Mouse (Mus musculus) heart, embryonic 15.5 days (tissue): ENCODE measurements around the gene Dnajc19. TPM values are rescaled to one million over a fixed set of nuclear protein-coding genes. Genes with fewer than 3 reads are reported as not detected.

ENCODE experiments used
- ATAC-seq: fragments of 200-750 bp; cut with Nextera tagmentation; replicated peaks from 2 replicates; pipeline ENCODE4 v1.8.0; 2017; ENCODE audit warnings: low read depth, moderate TSS enrichment; ENCODE audit not compliant: insufficient number of reproducible peaks, insufficient read depth, low FRiP score
- H3K27ac ChIP-seq: fragments of 300-500 bp; sonication (generic); 2 replicates; pipeline ENCODE4 v1.5.1; 2015; ENCODE audit warnings: mild to moderate bottlenecking, inconsistent platforms
- H3K27me3 ChIP-seq: fragments of 300-500 bp; sonication (generic); 2 replicates; pipeline ENCODE4 v1.6.1; 2015; ENCODE audit warnings: inconsistent platforms
- H3K36me3 ChIP-seq: fragments of 300-500 bp; sonication (generic); 2 replicates; pipeline ENCODE4 v1.6.1; 2015; ENCODE audit warnings: mild to moderate bottlenecking, inconsistent platforms
- H3K4me1 ChIP-seq: fragments of 300-500 bp; sonication (generic); replicated peaks from 2 replicates; pipeline ENCODE4 v1.6.1; 2015; ENCODE audit warnings: inconsistent platforms
- H3K4me2 ChIP-seq: fragments of 300-500 bp; sonication (generic); 2 replicates; pipeline ENCODE4 v1.6.1; 2015; ENCODE audit warnings: inconsistent platforms, mild to moderate bottlenecking, moderate library complexity
- H3K4me3 ChIP-seq: fragments of 300-500 bp; sonication (generic); 2 replicates; pipeline ENCODE4 v1.5.1; 2015; ENCODE audit warnings: mild to moderate bottlenecking, inconsistent platforms
- H3K9ac ChIP-seq: fragments of 300-500 bp; sonication (generic); 2 replicates; pipeline ENCODE4 v1.6.1; 2015; ENCODE audit warnings: mild to moderate bottlenecking, inconsistent platforms
- H3K9me3 ChIP-seq: fragments of 300-500 bp; sonication (generic); replicated peaks from 2 replicates; pipeline ENCODE4 v1.6.1; 2016; ENCODE audit warnings: inconsistent platforms
- WGBS: fragments of 180-500 bp; shearing (Covaris S2); methylation state at CpG from one replicate; pipeline ENCODE4 v1.1.7; 2015; ENCODE audit warnings: mixed read lengths; 5-methylcytosine and 5-hydroxymethylcytosine counted together
- polyA plus RNA-seq: library from polyadenylated mRNA; unstranded; fragments of >200 nt; fragmentation: Nextera tagmentation; extraction: Ambion mirVana; gene quantifications from 2 replicates; pipeline ENCODE4 v1.2.1, GENCODE M21; 2015

Dnajc19 gene
- 106 and 123 TPM in 2 replicates for polyA plus RNA-seq

DNA sequence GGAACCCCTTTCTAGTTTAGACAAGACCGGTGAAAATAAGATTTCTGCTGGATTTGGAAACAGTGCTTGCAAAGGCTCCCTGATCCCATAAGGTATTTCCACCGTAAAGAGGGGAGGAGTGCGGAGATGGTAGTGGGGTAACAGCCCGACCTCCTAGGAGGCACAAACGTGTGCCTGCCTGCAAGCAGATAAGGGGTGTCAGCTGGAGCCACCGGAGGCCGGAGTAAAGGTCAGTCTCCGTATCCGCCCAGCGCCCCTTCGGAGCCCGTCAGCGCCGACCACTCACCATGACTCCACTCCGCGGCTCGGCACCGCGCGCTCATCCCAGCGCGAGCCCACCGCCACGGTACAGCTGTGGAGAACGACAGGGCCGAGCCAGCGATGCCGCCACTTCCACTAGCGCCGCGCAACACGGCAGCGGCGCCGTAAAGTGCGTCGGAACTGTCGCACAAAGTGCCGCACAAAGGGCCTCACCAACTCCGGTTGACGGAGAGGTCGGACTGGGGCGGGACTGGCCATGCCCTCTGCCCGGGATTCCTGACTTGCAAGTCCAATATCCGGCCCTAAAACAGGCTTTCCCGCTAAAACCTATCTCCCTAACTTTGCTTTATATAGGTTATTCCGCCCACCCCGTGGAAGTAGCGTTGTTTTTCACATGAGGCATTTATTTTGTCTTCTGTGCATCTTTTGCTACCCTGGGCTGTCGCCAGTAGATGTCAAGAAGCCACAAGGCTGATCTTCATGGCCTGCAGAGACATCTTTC lies at the start of gene Dnajc19:
Dnajc19 (minus strand) TSS at position 422 of the 763 bp plus-strand sequence.
- Histone ChIP-seq H3K4me1 (peaks cover 19% of the 10 kb centered on the region), H3K36me3 (peaks cover 14% of the 10 kb centered on the region; the same call in 1 of the 2 replicates), H3K4me3 (peak within 1 kb of the TSS; percentile 80), H3K4me2 (peak within 1 kb of the TSS; percentile 66), H3K27ac (peak within 1 kb of the TSS; percentile 70), H3K9me3 (no peaks in the 10 kb centered on the region), H3K9ac (peak within 1 kb of the TSS; percentile 85), H3K27me3 (no peaks in the 10 kb centered on the region)
- ATAC-seq = peak; percentile 91
- under 1% methylated on average over 50 of the region's 50 CpGs for WGBS

DNA sequence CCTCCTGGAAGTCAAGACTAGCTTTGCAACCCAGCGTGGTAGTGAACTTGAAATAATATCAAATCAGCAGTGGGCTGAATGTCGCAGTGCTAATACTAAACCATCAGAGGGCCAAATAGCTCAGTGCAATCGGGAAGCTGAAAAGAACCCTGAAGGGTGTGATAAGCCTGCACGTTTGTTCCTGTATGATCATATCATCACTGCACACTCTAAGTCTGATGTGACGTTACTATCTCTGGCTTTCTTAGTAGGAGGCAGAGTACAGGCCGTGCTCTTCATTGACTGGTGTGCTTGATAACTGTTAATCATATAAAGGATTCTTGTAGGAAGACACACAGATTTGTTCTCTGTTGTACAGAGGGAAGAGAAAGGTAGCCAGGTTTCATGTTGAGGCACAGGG lies 48.8 kb upstream of the Dnajc19 start:
- no peaks in the 10 kb centered on the region for H3K9me3 ChIP-seq
- no peaks in the 10 kb centered on the region for H3K4me1 ChIP-seq
- ATAC-seq = no peak
- H3K4me2 ChIP-seq = no peak overlapping the region
- 53% methylated on average over 6 of the region's 6 CpGs for WGBS
- H3K27me3 ChIP-seq = no peaks in the 10 kb centered on the region
- H3K4me3 ChIP-seq = no peak overlapping the region
- no peaks in the 10 kb centered on the region for H3K36me3 ChIP-seq
- H3K9ac ChIP-seq = no peak overlapping the region
- no peak overlapping the region for H3K27ac ChIP-seq

DNA sequence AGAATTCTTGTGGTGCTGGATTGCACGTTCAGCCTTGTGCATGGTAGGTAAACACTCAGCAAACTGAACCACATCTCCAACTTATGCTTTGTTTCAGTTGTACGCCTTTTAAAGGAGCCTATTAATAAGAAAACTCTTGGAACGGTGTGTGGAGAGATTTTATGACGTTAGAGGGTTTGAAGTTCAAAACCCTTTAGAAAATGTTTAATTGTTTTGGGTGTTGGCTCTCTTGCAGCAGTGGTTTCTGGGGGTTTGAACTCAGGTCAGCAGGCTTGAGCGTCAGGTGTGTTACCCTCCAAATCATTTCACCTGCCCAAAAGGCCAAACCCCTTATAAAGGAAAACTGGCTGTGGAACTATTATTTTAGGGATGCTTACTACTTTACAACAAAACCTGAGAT lies 40.2 kb upstream of the Dnajc19 start:
- H3K4me1 ChIP-seq = no peaks in the 10 kb centered on the region
- no peak overlapping the region for H3K4me2 ChIP-seq
- 83% methylated on average over 5 of the region's 5 CpGs for WGBS
- H3K27ac ChIP-seq = no peak overlapping the region
- no peaks in the 10 kb centered on the region for H3K9me3 ChIP-seq
- H3K36me3 ChIP-seq = no peaks in the 10 kb centered on the region
- H3K4me3 ChIP-seq = no peak overlapping the region
- H3K27me3 ChIP-seq = no peaks in the 10 kb centered on the region
- H3K9ac ChIP-seq = no peak overlapping the region
- no peak for ATAC-seq

DNA sequence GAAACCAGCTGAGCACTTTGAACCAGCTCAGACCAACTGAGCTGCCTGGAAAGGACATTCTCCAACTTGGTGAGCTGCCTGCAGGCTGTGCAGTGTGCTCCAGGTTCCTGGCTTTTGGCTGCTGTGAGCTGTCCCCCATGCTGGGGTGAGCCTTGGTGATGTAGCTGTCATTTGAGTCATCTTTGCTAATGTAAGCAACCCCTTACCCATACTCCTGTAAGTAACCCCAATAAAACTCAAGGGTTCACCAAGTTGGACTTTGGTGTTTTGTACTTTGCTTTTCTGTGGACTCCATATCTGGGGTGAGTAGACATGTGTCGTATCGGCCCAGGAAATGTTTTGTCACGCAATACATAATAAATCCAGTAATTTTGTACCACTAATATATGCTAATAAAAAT lies 39.7 kb upstream of the Dnajc19 start:
- Histone ChIP-seq H3K27ac (no peak overlapping the region), H3K27me3 (no peaks in the 10 kb centered on the region), H3K4me3 (no peak overlapping the region), H3K9ac (no peak overlapping the region), H3K4me1 (no peaks in the 10 kb centered on the region), H3K36me3 (no peaks in the 10 kb centered on the region), H3K4me2 (no peak overlapping the region), H3K9me3 (no peaks in the 10 kb centered on the region)
- no peak for ATAC-seq
- 95% methylated on average over 3 of the region's 3 CpGs for WGBS

DNA sequence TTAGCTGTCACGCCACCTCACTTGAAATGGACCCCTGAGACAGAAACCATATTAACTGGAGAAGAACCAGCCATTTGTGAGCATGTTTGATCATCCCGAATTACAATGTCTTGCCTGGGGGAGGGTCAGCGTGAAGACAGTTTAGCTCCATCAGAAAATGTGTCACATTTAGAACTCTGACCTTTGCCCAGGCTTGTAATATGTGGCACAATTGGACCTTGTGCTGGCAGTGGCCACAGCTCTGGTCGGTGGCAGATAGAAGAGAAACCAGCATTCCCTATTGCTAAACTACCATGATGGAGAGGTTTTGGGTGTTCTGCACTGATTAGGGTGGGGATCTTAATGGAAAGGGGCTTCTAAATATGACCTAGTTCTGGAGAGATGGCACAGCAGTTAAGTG lies 38.7 kb upstream of the Dnajc19 start:
- H3K4me1 ChIP-seq = no peaks in the 10 kb centered on the region
- no peaks in the 10 kb centered on the region for H3K9me3 ChIP-seq
- no peak overlapping the region for H3K4me2 ChIP-seq
- H3K27me3 ChIP-seq = no peaks in the 10 kb centered on the region
- no peak overlapping the region for H3K9ac ChIP-seq
- WGBS = 75% methylated on average over 4 of the region's 4 CpGs
- H3K27ac ChIP-seq = no peak overlapping the region
- no peaks in the 10 kb centered on the region for H3K36me3 ChIP-seq
- ATAC-seq = no peak
- H3K4me3 ChIP-seq = no peak overlapping the region

DNA sequence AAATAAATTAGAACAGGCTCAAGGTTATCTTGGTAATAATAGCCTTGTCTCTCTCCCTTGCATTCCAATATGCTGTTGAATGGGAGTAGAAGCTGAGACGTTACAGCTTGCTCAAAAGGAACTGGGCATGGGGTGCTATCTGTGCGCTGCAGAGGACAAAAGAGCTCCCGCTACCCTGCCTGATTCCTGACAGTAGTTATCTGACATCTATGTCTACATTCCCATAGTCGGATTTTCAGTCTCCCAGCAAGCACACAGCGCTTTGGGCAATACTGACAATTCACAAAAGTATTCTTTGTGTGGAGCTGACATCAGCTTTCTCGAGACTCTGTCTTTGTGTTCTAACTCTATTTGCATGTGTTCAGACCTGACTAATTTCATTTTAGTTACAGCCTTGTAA lies 34.7 kb upstream of the Dnajc19 start:
- no peaks in the 10 kb centered on the region for H3K4me1 ChIP-seq
- no peak overlapping the region for H3K9ac ChIP-seq
- no peaks in the 10 kb centered on the region for H3K9me3 ChIP-seq
- ATAC-seq = no peak
- H3K36me3 ChIP-seq = no peaks in the 10 kb centered on the region
- no peak overlapping the region for H3K27ac ChIP-seq
- no peak overlapping the region for H3K4me3 ChIP-seq
- 41% methylated on average over 6 of the region's 6 CpGs for WGBS
- H3K4me2 ChIP-seq = no peak overlapping the region
- H3K27me3 ChIP-seq = no peaks in the 10 kb centered on the region

DNA sequence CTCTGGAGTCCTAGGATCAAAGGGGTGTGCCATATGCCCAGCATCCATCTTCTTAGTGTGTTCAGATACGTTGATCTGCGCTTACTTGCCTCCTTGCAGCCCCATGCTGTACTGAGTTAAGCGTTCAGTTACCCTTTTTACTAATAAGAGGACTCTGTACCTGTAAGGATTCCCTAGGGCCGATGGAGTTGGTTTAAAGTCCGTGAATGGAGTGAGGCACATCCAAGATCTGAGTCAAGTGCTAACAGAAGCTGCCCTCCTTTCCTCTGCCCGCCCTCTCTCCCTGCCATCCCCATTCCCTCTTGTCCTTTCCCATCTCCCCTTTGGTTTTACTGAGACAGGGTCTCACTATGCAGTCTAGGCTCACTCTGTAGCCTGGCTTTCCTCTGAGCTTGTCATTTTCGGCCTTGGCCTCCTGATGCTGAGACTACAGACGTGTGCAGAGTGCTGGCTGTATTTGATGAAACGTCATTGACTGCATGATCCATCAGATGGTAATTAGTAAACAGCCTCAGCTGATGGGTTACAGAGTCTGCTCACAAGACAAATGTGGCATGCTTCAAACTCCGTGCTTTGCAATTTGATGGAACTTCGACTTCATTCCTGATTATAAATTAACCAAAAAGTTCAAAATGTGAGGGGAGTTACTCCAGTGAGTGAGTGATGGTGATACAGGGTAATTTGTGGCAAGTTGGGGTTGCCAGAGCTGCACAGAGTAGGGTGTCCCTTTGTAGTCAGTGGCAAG lies 31.0 kb upstream of the Dnajc19 start:
- Histone ChIP-seq H3K4me3 (no peak overlapping the region), H3K27ac (no peak overlapping the region), H3K27me3 (peaks cover 1% of the 10 kb centered on the region; the same call in 1 of the 2 replicates), H3K36me3 (no peaks in the 10 kb centered on the region), H3K9me3 (no peaks in the 10 kb centered on the region), H3K4me1 (no peaks in the 10 kb centered on the region), H3K4me2 (no peak overlapping the region), H3K9ac (no peak overlapping the region)
- no peak for ATAC-seq
- 67% methylated on average over 11 of the region's 11 CpGs for WGBS

DNA sequence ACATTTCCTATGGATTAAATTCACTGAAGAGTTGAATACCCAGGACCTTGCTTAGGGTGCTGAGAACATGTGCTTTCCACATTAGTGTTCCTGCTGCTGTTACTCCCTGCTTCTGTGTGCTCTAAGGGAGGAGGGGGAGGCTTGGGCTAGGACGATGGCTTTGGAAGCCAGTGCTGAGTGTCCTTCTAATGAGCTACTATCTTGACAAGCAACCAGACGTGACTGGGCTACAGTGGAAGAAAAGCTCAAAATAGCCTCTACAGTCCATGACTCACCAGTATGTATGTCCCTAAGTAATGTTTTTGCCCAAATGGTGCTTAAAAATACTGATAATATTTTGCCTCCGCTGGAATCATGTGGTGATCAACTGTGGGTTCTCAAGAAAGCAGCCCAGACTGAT lies 26.5 kb upstream of the Dnajc19 start:
- H3K4me1 ChIP-seq = no peaks in the 10 kb centered on the region
- H3K27me3 ChIP-seq = peaks cover 11% of the 10 kb centered on the region
- H3K4me3 ChIP-seq = no peak overlapping the region
- H3K36me3 ChIP-seq = no peaks in the 10 kb centered on the region
- H3K27ac ChIP-seq = no peak overlapping the region
- no peaks in the 10 kb centered on the region for H3K9me3 ChIP-seq
- no peak overlapping the region for H3K4me2 ChIP-seq
- H3K9ac ChIP-seq = no peak overlapping the region
- 26% methylated on average over 3 of the region's 3 CpGs for WGBS
- no peak for ATAC-seq

DNA sequence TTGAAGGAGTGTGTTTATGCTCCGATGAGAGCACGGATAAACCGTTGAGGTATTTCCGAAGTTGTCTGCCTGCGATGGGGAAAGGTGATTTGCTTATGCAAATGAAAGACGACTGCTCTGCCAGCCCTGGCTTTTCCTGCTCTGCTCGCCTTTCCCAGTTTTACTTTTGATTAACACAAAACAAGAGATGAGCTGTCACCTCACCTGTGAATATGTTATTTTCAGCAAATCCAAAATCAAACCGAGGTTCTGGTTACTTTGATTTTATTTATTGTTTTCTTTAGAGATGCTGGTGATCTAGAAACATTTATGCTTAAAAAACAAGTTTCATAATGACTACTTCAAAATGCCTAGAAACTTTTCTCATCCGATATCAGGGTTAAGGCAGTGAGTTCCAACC lies 25.3 kb upstream of the Dnajc19 start:
- H3K4me2 ChIP-seq = peak overlapping the region; percentile 43
- ATAC-seq = no peak
- H3K27ac ChIP-seq = no peak overlapping the region
- H3K4me1 ChIP-seq = no peaks in the 10 kb centered on the region
- WGBS = 11% methylated on average over 9 of the region's 9 CpGs
- H3K27me3 ChIP-seq = peaks cover 11% of the 10 kb centered on the region
- H3K36me3 ChIP-seq = no peaks in the 10 kb centered on the region
- H3K4me3 ChIP-seq = peak overlapping the region; percentile 17; the same call in 1 of the 2 replicates
- no peak overlapping the region for H3K9ac ChIP-seq
- H3K9me3 ChIP-seq = no peaks in the 10 kb centered on the region

DNA sequence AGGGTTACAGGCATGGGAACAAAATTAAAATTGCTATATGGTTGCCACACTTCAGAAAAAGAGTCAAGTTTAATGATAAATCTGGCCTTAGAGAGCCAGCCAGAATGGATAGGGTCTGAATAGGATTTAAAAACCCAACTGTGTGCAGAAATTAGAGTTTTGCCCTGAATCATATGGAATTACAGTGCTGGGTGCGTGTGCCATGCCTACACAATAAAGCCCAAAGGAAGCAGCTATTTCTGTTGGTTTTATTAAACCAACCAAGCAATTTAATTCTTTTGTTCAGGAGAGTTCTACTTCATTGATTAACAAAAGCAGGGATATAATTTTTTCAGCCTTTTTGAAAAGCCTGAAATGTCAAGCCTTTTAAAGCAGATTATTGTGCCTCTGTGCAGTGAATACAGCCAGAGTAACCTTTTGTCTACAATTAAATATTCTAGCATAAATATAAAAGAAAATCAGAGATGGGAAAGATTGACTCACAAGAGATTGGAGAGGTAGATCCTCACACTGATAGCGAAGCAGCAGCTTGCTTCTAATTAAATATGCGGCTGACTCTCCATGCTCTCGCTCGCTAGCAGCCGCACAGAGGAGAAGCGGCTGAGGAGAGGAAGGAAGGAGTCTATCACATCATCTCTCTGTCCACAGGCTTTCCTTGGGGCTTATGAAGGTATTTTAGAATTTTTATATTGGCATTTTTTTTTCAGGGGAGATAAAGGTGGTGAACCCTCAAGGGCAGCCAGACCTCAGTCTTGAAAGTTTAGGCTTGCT lies 23.0 kb upstream of the Dnajc19 start:
- Histone ChIP-seq H3K9ac (no peak overlapping the region), H3K9me3 (no peaks in the 10 kb centered on the region), H3K4me1 (no peaks in the 10 kb centered on the region), H3K27me3 (peaks cover 11% of the 10 kb centered on the region), H3K4me2 (no peak overlapping the region), H3K36me3 (no peaks in the 10 kb centered on the region), H3K4me3 (no peak overlapping the region), H3K27ac (no peak overlapping the region)
- ATAC-seq = no peak
- WGBS = 53% methylated on average over 7 of the region's 7 CpGs

DNA sequence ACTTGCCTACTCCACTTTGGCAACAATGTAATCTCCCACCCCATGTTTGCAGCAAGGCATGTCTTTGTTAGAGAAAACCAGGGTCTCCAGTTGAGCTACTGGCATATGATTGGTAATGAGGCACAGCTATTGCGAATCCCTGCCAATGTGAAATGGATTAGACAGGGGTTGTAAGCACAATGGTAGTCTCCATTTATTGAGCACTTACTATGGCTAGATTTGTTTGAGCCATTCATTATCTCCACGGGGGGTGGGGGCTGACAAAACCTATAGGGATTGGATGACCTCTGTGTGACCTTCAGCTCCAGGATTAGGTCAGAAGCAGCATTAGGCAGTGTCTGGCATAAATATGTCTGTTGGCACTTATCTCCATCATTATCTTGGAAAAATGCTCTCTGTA lies 21.8 kb upstream of the Dnajc19 start:
- H3K4me1 ChIP-seq = no peaks in the 10 kb centered on the region
- no peak overlapping the region for H3K27ac ChIP-seq
- no peak overlapping the region for H3K9ac ChIP-seq
- H3K36me3 ChIP-seq = no peaks in the 10 kb centered on the region
- H3K4me3 ChIP-seq = no peak overlapping the region
- WGBS = 73% methylated on average over 2 of the region's 2 CpGs
- no peak for ATAC-seq
- no peak overlapping the region for H3K4me2 ChIP-seq
- H3K9me3 ChIP-seq = no peaks in the 10 kb centered on the region
- H3K27me3 ChIP-seq = peaks cover 11% of the 10 kb centered on the region
